Mouse (Mus musculus): Measurements from ENCODE around the gene Catsper2. TPM values are rescaled to one million over a fixed set of nuclear protein-coding genes. Genes with fewer than 3 reads are reported as not detected.

Catsper2 gene
- total and polyA plus RNA-seq, 3 experiments = 1.2 to 2.5 TPM; not detected in 1

GRCm38 (mm10) chr2:121448739-121449535 lies 35.3 kb upstream of the Catsper2 start, which contains the start of gene Serf2 (continued):
- TF ChIP-seq TBP (IDR thresholded peaks at IDR 0.05; ENCODE audit: low read depth, low read length) = 0 out of 2 replicates have a peak, but pooled peaks have one; percentile 50
- TF ChIP-seq BHLHE40 (IDR thresholded peaks at IDR 0.05; ENCODE audit: borderline replicate concordance, low read depth, low read length) = peak; percentile 97
- TF ChIP-seq SIN3A (IDR thresholded peaks at IDR 0.05; ENCODE audit: low read length) = peak; percentile 39; the same call in 1 of the 2 replicates
- no peak for TF ChIP-seq ZNF384 (IDR thresholded peaks at IDR 0.05; ENCODE audit: low read depth, low read length)
- no peak for TF ChIP-seq SMC3 (IDR thresholded peaks at IDR 0.05; ENCODE audit: low read depth, low read length)
- TF ChIP-seq MAFK (IDR thresholded peaks at IDR 0.05; ENCODE audit: borderline replicate concordance, low read depth, low read length) = no peak
- no peak for TF ChIP-seq MYB (IDR thresholded peaks at IDR 0.05; ENCODE audit: low read depth, low read length)
- no peak for TF ChIP-seq JUND (IDR thresholded peaks at IDR 0.05; ENCODE audit: low read depth, low read length)
- no peak for TF ChIP-seq ZC3H11A (IDR thresholded peaks at IDR 0.05; ENCODE audit: low read depth, low read length)
- peak; percentile 73 for TF ChIP-seq HCFC1 (IDR thresholded peaks at IDR 0.05; ENCODE audit: low read depth, low read length)
- peak; percentile 76 for TF ChIP-seq ZMIZ1 (IDR thresholded peaks at IDR 0.05; ENCODE audit: low read depth, low read length)
- no peak for TF ChIP-seq POLR2AphosphoS5 (IDR thresholded peaks at IDR 0.05; ENCODE audit: borderline replicate concordance, low read depth, low read length)

GRCm38 (mm10) chr2:121448136-121448535 lies 34.5 kb upstream of the Catsper2 start:
- H3K9ac ChIP-seq (ENCODE audit: control insufficient read depth, low read depth, low read length, poor library complexity, severe bottlenecking) = peak overlapping the region; percentile 62
- H3K4me3 ChIP-seq (ENCODE audit: control insufficient read depth in 1 of 2, insufficient read depth in 1 of 2, low read depth in 2 of 2, low read length in 2 of 2) = peak overlapping the region; percentile 49 to 65
- DNase-seq (ENCODE audit: low read depth, low spot score) = peak; percentile 71
- H3K4me1 ChIP-seq (ENCODE audit: control insufficient read depth in 1 of 2, insufficient read depth in 2 of 2, low read length in 2 of 2) = peaks cover 18 to 39% of the 10 kb centered on the region in 2 experiments
- H3K27ac ChIP-seq (ENCODE audit: control insufficient read depth, low read depth, low read length) = peak overlapping the region; percentile 90
- 0 out of 2 replicates have a peak, but pooled peaks have one; percentile 23 for TF ChIP-seq MAZ (IDR thresholded peaks at IDR 0.05; ENCODE audit: low read depth, low read length)
- peak in 1 of 3 experiments; percentile 42; a peak in 2 of 6 replicates for TF ChIP-seq CTCF (IDR thresholded peaks at IDR 0.05 in 2 of 3, conservative IDR thresholded peaks at IDR 0.05 in 1 of 3; ENCODE audit: control insufficient read depth in 1 of 3, insufficient read depth in 1 of 3, low read depth in 2 of 3, low read length in 3 of 3, poor library complexity in 1 of 3, severe bottlenecking in 1 of 3)
- peak; percentile 82 for TF ChIP-seq RCOR1 (IDR thresholded peaks at IDR 0.05; ENCODE audit: low read depth, low read length)
- TF ChIP-seq RAD21 (IDR thresholded peaks at IDR 0.05; ENCODE audit: low read depth, low read length) = peak; percentile 18; the same call in 1 of the 2 replicates
- TF ChIP-seq MAFK (IDR thresholded peaks at IDR 0.05; ENCODE audit: borderline replicate concordance, low read depth, low read length) = no peak
- TF ChIP-seq SMC3 (IDR thresholded peaks at IDR 0.05; ENCODE audit: low read depth, low read length) = 0 out of 2 replicates have a peak, but pooled peaks have one; percentile 17
- no peak for TF ChIP-seq MAX (IDR thresholded peaks at IDR 0.05; ENCODE audit: low read length)
- peaks cover 0 to 30% of the 10 kb centered on the region in 2 experiments; a peak in 2 of 4 replicates for H3K36me3 ChIP-seq (ENCODE audit: control insufficient read depth in 1 of 2, insufficient read depth in 2 of 2, low read length in 2 of 2)
- H3K9me3 ChIP-seq (replicated peaks; ENCODE audit: insufficient read depth, low read length) = no peaks in the 10 kb centered on the region
- H3K27me3 ChIP-seq (ENCODE audit: control insufficient read depth in 1 of 2, insufficient read depth in 2 of 2, low read length in 2 of 2) = no peaks in the 10 kb centered on the region
- H3K79me2 ChIP-seq (ENCODE audit: control insufficient read depth, insufficient read depth, low read length, poor library complexity) = peaks cover 19% of the 10 kb centered on the region
